Mouse (Mus musculus): ENCODE measurements around the gene Slc25a22. TPM values are rescaled to one million over a fixed set of nuclear protein-coding genes. Genes with fewer than 3 reads are reported as not detected.

The Slc25a22 gene
- 10 to 100 TPM; 26.8 to 51.1 TPM for polyA plus RNA-seq (2017; shearing (Covaris generic))

DNA sequence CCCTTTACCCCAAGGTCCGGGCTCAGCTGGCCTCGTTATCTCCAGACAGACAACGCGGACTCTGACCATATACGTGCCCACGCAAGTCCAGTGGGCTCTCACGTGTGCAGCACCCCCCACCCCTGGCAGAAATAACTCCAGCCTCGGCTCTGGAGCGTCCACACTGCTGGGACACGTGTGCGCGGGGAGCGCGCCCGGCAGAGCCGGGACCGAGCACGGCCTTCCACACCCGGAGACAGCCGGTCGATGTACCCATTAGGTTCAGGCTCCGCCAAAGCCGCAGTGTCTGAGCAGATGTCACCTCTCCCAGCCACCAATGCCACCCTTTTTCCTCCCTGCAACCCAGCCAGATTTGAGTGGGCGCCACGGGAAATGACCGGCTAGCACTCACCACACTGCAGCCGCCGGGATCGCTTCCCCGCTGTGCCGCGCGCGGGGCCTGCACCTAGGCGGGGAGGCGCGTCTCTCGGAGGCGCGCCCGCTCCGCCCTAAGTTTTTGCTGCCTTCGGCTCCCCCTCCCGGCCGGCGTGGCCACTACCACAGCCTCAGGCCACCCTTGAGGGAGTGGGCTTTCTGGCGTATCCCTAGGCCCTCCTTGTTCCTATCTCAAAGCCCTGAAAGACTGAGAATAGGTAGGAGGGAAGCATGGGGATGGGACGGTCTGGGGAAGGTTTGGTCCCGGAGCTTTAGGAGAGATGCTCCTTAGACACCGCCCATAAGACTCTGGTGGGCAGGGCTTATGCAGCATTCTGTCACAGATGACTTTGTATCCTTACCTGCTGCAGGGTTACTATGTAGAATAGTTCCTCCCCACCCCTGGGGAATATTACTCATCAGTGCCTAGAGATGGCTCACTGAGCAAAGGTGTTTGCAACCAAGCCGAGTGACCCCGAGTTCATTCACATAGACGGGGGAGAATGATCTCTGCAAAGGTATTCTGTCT, at the start of gene Slc25a22:
Slc25a22 (minus strand) TSS at position 715 of the 943 bp plus-strand sequence.
- ATAC-seq: peak; percentile 81

DNA sequence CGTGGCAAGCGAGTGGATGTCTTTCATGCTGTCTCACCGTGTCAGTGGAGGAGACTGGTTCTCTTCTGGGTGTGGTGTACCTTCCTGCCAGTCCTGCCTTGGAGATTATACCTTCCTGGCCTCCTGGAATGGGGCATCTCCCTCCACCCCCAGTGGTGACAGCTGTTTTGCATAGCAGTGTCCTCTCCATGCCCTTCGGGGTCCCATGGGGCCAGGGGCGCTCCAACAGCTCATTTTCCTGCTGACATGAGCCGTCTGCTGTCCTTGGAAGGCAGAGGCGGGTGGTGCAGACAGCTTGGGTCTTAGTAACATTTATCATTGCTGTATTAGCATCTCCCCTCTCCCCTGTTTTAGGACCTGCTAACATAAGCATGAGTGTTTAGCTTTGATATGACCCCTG, 49.4 kb upstream of the Slc25a22 start:
- ATAC-seq: no peak

DNA sequence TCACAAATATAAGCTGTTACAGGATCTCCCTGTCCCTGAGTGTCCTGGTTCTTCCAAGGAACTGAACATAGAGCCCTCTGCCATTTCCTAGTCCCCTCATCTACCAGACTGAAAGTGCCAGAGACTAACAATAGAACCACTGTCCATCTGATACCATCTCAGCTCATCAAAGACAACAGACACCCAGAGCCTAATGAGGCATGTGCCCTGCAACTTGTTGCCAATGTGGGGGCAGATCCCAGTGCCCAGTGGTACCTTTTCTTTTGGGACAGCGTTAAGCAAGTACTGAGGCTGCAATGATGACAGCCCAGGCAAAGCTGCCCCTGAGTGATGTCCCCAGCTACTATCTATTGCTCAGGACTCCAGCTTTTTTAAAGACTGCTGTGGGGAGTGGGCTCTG, 48.5 kb upstream of the Slc25a22 start:
- no peak for ATAC-seq

DNA sequence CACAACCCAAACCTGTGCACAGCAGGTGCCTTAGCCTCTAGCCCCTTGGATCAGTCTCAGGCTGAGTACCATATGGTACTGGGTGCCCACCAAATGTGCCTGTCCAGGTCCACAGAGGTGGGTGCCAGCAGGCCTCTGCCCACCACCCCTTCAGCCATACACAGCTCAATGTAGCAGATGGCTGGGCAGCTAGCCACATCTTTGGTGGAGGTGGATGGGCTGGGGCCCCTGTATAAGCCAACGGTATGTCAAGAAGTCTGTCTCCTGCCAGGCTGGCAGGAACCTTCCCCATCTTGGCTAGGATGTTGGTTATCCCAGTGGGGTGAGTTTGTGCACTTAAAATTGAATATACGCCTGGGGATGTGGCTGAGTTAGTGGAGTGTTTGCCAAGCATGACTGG, 47.9 kb upstream of the Slc25a22 start:
- no peak for ATAC-seq

DNA sequence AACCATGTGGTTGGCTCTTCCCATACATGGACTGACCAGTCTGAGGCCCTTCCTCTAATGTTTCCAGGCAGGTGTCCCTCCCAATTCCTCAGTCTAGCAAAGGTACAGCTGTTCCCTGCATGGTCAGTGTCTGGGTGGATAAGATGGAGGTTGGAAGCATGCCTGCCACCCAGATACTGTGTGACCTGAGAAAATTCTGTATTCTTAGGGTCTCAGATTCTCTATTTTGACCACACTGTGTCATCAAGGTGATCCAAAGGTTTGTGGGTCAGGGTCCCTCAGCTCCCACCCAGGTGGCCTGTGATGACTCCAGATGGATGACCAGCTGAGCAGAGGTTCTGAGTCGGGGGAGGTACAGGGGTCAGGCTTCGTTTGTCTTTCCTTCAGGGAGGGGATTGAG, 47.5 kb upstream of the Slc25a22 start:
- no peak for ATAC-seq

DNA sequence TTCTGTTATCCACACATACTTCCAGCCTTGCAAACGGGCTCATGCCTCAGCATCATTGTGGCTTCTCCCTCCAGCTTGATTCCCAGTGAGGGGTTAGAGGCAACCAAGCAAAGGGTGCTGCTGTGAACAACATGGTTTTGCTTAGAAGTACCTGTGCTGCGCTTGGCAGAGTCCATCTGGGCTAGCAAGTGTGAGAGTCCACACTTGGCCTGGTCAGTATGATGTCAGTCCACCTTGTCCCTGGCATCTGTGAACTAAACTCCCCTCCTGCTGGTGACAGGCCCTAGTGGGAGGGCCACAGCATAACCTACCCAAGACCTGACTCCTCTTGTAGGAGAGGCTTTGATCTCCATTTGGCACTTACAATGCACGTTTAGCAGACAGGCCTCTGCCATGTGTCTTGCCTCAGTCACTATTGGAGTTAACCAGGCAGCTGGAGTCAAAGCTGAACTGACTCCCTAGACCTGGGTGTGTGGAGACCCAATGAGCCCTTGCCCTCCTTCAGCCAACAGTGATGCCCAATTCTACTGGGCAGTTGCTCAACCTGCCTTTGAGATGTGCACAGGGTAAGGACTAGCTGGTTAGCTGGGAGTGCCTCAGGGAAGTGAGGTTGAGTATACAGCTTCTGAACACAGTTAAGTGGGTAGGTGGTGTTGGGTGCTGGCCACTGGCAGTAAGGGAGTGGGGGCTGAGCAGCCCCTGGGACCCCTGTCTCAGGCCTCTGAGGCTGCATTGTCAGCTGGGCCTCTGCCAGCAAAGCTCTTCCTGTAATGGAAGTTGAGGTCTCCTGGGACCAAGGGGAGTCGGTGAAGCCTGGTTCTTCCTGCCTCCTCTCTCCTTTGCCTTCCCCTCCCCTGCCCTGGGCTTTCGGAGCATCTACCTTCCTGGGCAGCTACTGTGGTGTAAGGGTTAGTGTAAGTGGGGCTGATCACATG, 46.8 kb upstream of the Slc25a22 start:
- ATAC-seq: no peak

DNA sequence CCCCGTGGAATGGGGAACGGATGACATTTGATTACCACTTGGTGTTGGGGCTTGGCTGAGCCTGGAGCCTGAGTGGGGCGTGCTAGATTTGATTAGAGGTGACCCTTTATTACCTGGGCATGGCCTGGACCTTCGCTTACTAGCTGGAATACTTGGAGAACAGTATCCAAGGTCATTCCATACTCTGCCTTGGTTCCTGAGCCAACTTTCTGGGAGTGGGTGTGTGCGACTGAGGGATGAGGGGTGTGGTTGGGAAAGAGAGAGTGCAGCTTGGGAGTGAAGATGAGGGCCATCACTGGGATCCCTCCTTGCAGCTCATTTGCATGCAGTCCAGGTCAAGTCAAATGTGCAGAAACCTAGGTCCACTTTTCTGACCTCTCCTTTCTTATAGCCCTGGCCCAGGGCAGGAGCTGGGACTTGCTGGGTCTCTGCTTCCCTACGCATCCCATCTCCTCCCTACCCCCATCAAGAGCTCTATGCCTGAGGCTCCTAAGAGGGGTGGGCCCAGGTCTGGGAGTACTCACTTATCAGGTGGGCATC, 45.5 kb upstream of the Slc25a22 start:
- ATAC-seq: no peak

DNA sequence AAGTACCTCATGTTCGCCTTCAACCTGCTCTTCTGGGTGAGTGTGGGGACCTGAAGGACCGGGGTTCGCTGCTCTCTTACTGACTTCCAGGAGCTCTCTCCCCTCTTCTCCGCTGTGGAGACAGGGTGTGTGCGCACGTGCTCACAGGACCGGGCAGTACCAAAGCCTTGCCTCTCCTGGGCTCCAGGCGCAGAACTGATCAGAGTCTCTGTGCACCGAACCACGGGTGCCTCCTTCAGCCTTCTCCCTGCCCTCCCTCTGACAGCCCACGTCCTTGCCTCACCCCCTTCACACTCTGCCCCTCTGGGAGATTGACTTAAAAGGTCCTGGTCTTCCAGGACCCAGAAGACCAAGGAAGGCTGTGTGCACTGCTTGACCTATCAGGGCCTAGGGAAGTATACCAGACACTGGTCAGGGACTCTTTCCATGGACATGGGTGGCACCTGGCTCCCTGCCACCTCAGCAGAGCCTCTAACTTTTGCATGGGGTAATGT, 44.9 kb upstream of the Slc25a22 start:
- no peak for ATAC-seq

DNA sequence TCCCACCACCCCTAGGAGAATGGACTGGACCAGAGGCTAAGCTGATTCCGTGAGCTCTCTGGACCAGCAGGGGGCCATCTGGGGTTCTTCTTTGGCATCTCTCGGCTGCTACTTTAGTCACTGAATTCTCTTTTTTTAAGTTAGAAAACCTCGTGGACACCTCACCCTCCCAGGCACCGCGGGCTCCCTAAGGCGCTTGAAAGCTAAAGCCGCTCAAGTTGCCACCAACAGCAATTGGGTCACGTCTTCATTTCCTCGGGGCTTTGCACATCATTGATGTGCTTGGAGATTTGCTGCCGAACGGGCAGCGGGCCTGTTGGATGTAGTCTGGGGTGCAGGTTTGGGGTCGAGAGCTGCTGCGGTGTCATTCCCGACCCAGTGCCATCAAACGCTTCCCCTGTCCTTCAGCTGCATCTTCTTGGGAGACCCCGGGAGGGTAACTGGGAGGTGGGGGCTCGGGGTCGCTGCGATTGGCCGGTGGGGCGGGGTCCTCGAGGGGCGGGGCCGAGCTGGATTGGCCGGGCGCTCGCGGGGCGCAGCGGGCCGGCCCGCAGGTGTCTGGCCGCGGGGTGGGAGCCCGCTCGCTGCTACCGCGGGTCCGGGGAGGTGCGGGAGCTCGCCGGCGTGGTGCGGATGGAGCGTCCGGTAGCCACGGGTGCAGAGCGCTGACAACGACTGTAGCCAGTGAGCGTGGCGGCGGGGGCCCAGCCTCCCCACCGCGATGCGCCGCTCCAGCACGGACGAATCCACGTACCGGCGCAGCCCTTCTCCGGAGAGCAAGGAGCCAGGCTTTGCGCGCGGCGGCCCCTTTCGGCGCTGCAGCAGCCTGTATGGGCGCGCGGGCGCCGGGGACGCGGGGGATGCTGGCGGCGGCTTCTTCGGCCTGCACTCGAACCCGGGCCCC, 44.1 kb upstream of the Slc25a22 start:
- no peak for ATAC-seq

DNA sequence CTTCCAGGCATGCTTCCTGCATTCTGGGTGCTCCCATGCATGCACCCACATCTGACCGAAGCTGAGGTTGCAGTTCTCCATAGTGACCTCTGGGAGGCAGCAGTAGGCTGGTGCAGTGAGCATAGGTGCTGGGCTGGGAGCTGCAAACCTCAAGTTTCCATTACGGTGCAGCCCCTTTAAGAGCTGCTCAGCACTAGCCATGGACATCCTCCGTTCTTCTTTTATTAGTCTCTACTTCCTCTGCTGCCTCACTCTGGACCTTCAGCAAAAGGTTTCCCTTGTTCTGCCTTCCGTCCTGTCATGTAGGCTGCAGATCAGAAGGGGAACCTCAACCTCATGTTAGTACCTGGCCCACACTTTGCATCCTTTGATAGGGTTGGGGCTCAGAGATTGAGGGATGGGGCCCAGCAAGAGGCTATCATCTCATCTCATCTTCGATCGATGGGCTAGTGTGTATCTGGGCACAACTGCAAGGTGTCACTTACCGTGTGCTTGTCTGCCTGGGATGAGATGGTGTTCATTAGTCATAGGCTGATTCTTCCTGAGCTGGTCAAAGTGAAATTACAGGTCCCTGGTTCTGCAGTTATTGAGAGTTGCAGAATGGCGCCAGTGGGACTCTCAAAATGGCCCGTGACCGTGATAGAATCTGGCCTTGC, 43.3 kb upstream of the Slc25a22 start:
- peak; percentile 93 for ATAC-seq

DNA sequence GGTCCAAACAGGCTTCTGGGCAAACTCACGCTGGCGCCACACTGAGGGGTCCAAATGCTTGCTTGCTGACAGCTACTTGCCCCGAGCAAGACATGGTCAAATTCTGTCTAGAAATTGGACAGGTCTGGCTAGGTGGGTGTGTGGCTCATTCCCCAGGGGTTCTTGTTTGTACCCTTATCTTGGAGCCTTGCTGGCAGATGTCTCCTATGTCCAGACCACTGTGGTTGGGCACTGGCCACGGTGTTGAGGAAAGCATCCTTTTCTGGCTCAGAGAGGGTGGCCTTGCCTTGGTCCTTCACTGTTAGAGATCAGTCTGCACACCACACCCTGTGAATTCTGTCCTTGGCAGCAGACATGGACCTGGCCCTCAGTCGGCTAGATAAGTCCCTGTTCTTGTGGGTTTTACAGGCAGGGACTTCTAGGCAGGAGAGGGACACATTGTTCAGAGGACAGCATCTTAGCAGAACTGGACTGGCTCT, 40.6 kb upstream of the Slc25a22 start:
- no peak for ATAC-seq

DNA sequence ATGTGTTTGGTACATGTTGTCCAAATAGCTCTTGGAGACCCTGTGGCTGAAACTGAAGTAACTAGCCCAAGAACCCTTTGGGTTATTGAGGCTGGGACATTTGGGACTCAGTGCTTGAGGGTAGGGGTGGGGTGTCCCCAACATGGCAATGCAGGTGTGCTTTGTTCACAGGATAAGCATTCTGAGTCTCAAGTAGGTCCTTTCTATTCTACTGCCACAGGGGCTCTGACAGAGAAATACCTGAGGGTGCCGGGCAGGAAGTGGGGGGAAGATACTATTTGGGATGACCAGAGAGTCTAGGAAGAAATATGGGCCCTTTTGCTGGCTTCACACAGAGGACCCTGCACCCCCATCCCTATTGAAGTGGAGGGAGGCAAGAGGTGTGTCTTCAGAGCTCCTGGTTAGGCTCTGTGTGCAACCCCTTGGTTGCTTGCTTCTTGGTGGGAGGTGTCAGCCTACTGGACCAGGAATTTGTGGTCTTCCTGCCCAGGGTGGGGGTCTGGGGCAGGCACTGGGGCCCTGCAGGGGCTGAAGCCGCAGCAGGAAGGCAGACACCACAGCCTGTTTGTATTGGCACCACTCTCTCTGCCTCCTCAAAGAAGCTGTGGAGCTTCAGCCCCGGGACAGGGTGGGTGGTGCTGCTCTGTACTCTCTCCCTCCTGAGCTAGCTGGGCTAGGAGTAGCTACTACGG, 40.0 kb upstream of the Slc25a22 start:
- no peak for ATAC-seq

DNA sequence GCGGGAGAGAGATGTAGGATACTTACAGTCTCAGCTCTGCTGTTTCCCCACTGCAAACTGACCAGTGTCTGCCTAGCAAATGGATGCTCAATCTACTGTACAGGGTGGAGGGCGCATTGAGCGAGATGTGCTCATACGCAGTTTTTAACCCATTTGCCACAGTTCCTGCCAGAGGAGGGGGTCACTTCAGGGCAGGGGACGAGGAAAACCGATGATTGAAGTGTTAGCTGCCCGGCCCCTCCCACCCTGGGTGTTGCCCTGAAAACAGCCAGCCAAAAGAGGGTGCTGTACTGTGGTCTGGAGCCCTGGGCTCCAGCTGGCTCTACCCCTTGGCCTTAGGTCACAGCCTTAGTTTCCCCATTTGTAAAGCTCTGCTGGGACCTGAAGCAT, 39.3 kb upstream of the Slc25a22 start:
- no peak for ATAC-seq

DNA sequence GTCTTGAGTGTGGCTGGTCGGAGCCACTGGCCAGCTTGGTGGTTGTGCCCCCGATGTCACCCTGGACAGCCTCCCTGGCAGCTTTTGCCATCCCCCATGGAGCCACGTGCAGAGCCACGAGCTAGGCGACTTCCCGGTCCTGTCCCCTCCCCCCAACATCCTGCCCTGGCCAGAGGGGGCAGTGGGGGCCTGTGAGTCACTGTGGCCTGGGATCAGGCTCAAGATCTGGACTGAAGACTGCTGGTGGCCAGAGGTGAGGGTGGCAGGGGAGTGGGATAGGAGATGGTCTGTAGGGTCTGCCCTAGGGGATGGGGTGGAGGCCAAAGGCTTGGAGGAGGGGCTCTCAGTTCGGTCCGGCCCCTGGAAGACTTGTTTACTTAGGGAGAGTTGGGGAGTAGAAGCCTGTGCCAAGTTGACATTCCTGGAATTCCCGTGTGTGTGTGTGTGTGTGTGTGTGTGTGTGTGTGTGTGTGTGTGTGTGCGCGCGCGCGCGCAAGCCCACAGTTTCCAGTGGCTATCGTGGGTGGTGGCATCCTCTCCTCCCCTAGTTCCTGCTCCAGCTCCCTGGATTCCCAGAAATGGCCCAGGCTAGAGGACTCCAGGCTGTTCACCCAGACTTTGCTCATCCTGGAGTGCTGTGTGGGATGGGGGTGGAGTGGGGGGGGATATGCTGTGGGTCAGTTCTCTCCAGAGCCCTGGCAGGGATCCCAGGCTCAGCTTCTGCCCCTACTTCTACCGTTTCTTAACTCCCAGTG, 38.7 kb upstream of the Slc25a22 start:
- ATAC-seq: no peak

DNA sequence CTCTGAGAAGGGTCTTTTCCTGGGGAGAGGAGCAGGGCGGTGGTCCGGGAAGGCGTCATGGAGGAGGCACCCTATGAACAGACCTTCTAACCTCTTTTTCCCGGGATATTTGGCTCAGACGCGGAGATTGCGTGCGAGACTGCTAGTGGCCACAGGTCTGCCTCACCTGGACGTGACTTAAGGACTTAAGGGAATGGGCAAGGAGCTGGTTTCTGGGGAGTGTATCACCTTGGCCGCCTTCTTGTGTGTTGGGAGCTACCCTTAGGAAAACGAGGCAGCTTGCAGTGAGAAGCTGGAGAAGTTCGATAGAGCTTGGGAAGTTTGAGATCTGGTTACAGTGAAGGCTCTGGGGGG, 38.1 kb upstream of the Slc25a22 start:
- no peak for ATAC-seq

DNA sequence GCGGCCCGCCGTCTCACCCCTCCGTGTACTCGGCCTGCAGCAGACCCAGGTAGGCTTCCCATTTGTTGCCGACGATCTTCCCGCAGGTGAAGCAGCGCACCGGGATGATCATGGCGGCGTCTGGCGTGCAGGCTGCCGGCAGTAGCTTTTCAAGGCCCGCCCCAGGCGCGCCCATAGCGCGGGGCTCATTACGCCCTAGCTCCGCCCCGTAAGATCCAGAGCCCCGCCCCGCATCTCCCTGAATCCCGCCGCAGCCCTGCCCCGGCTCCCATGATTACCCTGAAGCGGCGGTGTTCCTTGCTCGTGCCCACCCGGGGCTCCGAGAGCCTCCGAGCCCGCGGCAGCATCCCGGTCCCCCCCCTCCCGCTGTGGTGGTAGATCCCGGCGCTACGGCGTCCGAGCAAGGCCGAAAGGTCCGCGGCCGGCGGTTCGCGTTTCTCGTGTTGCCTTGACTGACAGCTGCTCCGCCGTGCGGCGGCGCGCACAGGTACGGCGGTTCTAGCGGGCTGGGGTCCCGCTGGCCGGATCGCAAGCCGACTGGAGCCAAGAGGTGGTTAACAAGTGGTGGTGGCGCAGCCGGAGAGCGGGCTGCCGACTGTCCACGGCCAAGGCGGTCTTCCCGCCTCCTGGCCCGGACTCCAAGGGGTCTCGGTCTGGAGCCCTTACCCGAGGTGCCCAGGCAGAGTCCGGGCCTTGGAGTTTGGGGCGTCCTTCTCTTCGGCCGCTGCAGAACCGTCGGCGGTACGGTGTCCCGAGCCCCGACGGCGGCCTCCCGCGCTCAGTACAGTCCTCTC, 37.5 kb upstream of the Slc25a22 start, which contains the start of the genes Polr2l and Tspan4:
Polr2l (minus strand) TSS at position 122 of the 794 bp plus-strand sequence.
Tspan4 (plus strand) TSS at position 230 of the 794 bp plus-strand sequence.
- ATAC-seq: peak; percentile 90

DNA sequence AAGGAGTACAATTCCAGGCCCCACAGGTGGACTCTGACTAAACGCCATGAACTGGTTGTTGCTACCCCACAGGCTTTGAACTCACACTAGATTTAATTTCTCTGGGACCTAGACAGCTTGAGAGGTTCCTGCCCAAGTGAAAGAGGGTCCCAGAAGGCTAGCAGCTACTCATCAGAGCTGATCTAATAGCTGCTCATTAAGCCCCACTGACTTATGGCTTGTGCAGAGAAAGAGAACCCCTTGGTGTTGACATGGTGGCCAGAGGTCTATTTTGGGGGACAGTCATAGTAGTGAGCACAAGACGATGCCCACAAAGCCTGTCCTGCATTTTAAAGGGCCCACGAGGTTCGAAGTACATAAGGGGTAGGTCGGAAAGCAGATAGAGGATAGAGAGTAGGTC, 36.5 kb upstream of the Slc25a22 start:
- ATAC-seq: no peak

DNA sequence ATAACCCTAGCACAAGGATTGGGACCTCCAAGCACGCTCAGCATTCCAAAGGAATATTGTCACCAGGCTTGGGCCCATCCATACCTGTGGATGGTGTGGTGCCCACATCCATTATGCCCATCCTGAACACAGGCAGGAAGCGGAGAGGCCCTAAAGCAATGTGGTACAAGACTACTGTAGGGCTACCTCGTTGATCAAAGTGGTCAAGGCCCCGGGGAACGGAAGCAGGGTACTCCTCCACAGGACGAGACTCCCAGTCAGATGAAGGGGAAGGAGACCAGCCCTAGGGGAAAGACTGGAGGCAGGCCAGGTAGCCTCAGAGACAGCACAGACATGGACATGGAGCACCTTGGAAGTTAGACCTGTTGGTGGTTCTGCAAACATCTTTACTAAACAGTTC, 35.1 kb upstream of the Slc25a22 start:
- no peak for ATAC-seq

DNA sequence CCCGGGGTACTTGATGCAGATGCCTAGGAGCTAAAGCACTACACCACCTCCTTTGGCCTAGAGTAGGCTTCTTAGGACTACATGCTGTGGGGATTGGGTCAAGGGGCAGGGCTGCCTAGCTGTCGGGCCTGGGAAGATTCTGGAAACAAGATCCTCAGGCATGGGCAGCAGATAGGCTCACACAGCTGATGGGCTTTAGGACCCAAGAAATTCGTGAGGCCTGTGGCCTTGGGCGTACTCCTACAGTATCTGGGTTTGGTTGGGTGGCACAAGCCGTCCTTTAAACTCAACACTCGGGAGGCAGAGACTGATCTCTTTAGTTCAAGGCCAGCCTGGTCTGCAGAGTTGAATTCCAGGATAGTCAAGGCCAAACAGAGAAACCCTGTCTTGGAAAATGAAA, 34.5 kb upstream of the Slc25a22 start:
- ATAC-seq: no peak

Measured in activated CD4-positive, CD25-positive, alpha-beta regulatory T cell, adult 4 months (primary cell).